Mouse (Mus musculus): ENCODE measurements around the gene Tmem140. TPM values are rescaled to one million over a fixed set of nuclear protein-coding genes. Genes with fewer than 3 reads are reported as not detected.

Gene Tmem140
- 10 to 100 TPM; 23.8 to 34.7 TPM for total RNA-seq (2021)
- long read RNA-seq, experiment 1, transcript Tmem140-201 (2 exons, 2,614 nt) = major isoform, 40 of 49 reads
- long read RNA-seq, experiment 1, partial matches to known transcripts = 0 of 49 reads
- long read RNA-seq, experiment 1, other reads (novel, unspliced or antisense) = 8 of 49 reads
- long read RNA-seq, experiment 2, transcript Tmem140-201 (2 exons, 2,614 nt) = major isoform, 24 of 28 reads
- long read RNA-seq, experiment 2, partial matches to known transcripts = 0 of 28 reads
- long read RNA-seq, experiment 2, other reads (novel, unspliced or antisense) = 3 of 28 reads

- DNase-seq = peak; percentile 75
These were observed at the start of gene Tmem140 for GRCm38 (mm10) chr6:34862791-34863403. Gene Tmem140, plus strand, starts transcription at chr6:34863146.

DNA sequence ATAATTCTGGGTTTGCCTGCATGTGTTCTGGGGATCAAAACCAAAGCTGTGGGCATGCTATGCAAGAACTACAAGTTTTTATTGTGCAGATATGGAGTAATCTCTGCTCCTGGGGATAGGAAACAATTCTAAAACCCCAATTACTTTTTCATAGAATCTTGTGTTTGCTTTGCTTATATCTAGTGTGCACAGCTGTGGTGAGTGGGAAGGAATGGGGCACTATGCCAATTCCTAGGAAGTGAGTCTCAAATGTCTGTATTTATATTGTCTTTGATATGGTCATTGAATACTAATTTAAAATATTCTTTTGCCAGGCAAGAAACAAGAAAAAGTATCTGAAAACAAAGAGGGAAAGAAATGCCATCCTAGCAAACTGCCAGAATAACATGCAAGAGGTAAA, 38.5 kb upstream of the Tmem140 start:
- no peak for DNase-seq

- no peak for DNase-seq
These were observed 30.6 kb upstream of the Tmem140 start for GRCm38 (mm10) chr6:34832352-34832751.

DNA sequence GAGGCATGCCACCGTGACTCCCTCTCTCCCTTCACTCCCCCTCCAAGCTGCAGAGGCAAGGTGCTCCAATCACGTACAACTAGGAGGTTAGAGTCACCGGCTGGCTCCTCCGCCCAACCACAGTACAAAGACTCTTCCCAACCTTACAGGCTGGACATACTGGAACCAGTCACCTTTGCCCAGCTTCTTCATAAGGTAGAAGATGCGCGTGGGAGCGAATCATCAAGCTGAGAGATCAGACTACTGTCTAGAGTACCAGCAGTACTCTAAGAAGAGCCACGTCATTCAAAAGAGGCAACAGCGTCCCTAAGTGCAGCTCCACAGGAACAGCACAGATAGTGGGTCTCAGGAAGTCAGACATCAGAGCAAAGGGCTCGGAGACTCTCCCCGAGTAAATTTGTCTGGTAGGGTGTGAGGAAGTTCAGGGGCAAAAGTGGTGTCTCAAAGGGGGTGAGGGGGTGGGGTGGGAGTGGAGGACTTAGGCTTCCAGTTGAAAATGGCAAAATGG, 1.3 kb upstream of the Tmem140 start:
- no peak for DNase-seq

DNA sequence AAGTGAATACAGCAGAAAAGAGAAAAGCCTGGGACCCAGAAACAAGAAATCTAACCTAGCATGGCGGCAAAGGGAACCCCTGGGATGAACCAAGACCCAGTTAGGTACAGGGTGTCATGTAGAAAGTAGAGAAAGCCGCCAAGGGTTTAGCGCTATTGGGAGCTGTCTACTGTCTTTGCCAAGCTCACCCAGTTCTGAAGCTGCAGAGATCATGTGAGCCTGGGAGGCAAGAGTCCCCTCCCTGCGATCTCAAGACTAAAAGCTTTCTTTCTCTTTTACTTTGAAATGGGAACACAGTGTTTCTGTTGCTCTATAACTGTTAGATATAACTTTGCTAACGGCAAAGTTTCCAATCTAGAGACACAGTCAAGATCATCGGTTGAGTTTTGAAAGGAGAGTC, 565 bp upstream of the Tmem140 start:
- peak; percentile 58 for DNase-seq

DNA sequence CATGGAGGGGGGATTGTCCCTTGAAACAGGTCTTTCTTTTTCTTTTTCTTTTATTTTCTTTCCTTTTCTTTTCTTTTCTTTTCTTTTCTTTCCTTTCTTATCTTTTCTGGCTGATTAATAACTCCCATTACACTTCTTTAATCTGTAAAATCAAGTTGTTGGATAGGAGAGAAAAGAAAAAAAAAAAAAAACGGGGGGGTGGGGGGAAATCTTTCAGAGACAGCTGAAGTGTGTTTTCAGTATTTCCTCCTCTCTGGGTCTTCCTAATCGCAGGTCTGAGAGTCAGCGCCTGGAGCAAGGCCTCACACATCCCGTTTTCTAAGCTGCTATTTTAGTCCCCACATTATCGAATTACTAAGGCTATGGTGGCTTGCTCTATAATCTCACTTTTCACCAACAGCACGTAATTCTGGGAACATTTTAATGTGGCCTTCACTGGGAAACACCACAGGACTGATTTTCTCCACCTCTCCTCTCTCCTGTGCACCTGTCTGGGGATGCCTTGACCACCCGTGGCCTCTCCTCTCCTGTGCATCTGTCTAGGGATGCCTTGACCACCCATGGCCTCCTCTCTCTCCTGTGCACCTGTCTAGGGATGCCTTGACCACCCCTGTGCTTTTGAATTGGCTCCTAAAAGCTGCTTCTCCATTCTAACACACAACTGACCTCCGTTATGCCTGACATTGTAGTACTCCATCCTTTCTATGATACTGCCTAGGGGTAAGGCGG, 1.0 kb downstream of the Tmem140 start:
- DNase-seq = no peak

DNA sequence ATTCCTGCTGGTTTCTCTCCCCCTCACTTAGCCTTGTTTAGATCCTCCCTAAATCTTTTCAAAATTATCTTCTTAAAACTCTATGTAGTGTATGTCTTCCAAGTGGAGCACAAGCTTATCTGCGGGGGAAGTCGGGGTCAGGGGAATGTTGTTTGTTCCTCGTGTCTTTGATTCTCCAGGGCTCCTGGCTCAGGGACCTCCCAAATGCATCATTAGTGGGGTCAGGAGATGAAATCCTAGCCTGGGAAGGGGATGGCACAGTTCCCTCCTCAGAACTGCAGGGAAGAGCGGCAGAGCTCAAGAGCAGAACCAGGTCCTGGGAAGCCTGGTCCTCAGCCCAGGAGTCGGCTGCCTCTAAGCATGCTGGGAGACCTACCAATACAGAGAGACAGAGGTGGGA, 2.3 kb downstream of the Tmem140 start:
- DNase-seq = no peak

DNA sequence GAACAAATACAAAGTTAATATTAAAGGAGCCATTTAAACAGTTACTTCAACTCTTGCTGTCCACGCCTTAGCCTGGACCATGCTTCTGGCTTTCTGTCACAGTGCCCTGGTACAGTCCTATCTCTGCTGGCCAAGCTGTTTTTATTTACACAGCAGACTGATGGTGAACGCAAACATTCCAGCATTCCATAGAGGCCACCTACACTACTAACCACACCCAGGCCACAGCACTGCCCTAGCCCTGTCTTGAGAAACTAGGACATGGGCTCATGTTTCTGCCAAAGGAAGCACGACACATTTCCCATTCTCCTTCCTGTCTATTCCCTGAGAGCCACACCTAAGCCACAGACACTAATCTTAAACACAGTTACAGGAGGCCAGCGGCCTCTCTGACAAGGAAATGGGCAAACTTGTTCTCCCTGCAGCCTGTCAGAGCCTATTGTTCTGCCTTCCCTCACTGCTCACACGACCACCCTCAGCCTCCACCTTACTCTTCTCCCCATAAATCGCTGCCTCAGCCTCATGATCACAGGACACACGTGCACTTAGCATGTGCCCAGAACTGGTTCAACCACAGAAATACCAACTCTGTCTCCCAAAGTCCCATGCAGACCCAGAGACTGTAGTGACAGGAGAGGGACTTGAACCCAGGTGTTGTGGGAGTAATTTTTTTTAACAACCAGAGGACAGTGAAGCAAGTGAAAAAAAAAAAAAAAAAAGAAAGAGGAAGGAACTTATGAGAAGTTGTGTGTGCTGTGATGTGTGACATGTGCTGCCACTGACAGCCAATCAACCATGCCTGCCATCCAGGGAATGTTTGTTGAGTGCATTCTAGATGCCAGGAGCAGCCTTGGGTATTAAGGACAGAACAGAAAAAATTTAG, 3.0 kb downstream of the Tmem140 start:
- DNase-seq = no peak

- no peak for DNase-seq
These were observed 3.8 kb downstream of the Tmem140 start for GRCm38 (mm10) chr6:34866786-34867185.

GRCm38 (mm10) chr6:34867301-34867994, 4.5 kb downstream of the Tmem140 start:
- no peak for DNase-seq

DNA sequence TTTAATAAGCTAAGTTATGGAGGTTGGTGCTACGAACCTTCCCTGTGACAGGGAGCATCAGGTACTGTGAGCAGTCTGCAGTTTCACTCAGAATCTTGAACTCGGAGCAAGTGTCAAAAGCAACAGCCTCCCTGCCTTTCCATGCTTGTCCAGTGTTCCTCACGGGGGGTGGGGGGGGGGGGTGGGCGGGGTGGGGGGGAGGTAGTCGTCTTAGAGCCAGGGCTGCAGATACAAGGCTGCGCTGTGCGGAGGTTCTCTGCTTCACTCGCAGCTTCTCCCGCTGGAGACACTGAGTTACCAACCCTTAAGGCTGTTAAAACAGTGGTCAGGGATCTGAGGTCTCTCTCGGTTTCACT, 5.0 kb downstream of the Tmem140 start:
- no peak for DNase-seq

- DNase-seq = no peak
These were observed 5.7 kb downstream of the Tmem140 start for GRCm38 (mm10) chr6:34868507-34869217.

GRCm38 (mm10) chr6:34869225-34869915, 6.4 kb downstream of the Tmem140 start:
- DNase-seq = no peak

- DNase-seq = no peak
These were observed 7.2 kb downstream of the Tmem140 start for GRCm38 (mm10) chr6:34870136-34870535.

DNA sequence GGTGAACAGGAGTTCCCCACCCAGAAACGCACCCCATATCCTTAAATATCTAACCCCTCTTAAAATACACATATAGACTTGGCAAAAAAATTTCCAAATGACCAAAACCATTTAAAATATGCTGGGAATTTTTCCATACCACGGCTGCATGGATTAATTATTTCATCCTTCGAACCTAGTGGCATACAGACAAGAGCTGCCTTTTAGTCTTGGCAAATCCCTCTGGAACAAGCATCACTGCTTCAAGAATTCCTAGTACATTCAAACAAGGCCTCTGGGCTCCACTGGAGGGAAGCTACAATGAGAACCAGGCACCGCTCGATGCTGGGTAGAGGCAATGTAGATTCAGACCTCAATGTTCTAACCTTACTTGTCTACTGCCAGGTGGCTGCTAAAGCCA, 7.8 kb downstream of the Tmem140 start:
- no peak for DNase-seq

DNA sequence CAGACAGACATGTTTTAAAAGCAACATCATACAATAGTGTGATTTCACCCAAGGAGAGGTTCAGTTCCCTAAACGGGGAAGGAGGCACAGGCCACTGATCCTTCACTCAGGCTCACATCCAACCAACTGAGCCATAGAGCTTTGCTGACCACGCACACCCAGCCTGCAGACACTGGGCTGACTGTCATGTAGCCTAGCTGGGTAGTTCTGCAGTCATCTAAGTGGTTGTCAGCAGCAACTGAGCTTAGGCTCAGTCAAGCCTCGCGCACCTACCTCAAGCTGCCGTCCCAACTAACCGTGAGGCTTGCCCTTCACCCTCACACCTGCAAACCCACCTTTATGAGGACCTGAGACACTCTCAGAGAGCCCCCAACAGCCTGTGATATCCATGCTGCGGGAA, 9.0 kb downstream of the Tmem140 start:
- DNase-seq = no peak

- DNase-seq = no peak
These were observed 9.9 kb downstream of the Tmem140 start for GRCm38 (mm10) chr6:34872871-34873270.

DNA sequence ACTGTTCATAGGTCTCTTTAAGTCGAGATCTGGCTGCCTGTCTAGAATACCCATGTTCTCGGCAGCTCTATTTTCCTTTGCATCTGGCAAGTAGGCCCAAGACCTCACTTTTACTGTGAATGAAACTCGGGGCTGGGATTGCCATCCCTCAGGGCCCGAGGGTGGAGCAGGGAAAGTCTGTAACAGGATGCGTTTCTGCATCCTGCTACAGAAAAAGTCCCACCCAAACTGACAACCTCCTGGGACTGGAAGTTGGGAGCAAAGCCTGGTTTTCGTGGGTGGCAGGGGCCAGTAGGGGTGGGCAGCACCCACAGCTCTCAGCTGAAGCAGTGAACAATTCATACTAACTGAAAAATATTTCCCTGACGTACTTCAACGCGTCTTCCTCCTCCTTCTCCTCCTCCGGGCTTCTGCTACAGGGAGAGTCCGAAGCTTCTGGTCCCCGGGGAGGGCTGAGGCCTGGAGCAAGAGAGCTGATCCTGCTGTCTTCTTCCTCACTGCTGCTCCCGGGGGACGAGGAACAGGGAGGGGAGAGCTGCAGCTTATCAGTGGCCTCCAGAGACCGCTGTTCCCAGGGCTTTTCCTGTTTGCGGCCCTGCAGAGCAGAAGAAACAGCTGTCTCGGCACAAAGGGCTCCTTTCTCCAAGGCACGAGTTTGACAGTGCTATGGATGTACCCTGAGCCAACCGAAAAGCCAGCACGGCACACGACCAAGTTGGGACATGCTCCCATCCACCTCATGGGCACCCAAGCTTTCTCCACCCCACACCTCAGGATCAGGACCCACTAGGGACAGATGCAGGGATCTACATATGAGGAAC, 11.4 kb downstream of the Tmem140 start:
- peak; percentile 70 for DNase-seq

DNA sequence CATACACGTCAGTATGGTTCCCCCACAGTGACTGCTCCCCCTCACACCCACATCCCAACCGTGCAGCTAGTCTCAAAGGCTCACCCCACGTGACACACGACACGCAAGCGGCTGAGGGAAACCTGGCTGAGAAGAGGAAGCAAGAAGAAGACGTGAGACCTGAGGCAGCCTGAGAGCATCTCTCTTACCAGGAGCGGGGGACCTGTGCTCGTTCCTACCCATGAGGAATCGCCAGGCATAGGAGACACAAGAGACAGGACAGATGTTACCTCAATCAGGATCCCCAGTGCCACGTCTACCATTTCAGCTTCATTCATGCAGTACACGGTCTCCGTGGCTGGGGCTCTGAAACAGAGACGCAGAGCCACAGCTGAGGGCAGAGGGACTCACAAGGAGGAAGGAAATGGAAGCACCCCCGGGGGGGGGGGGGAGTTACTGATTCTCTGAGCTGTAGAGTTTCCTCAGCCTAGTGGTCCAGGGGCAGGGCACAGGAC, 12.4 kb downstream of the Tmem140 start:
- no peak for DNase-seq
